Mouse (Mus musculus) testis, postnatal 14 days (tissue): ENCODE data around the gene Phkg1.
"Not testable (repeated sequence)": the region's sequence is repeated elsewhere in the genome, so short reads cannot be mapped to it uniquely, and the experiment has no call there.

Experiments used
- DNase-seq: peaks from one replicate; pipeline ENCODE4 v3.0.0; 2021; ENCODE audit warnings: low spot score

Phkg1 gene

GRCm38 (mm10) chr5:129907775-129908174 is 9.4 kb upstream of the Phkg1 start:
- DNase-seq = no peak

GRCm38 (mm10) chr5:129895198-129896088 is 2.9 kb downstream of the Phkg1 start, which contains the start of gene Zbed5:
Zbed5 (plus strand) TSS chr5:129895723.
- peak; percentile 91 for DNase-seq

GRCm38 (mm10) chr5:129890390-129890789 is 8.0 kb downstream of the Phkg1 start:
- DNase-seq = not testable (repeated sequence)

GRCm38 (mm10) chr5:129886911-129887636 is 11.3 kb downstream of the Phkg1 start, which contains the start of gene Chchd2:
Chchd2 (minus strand) TSS chr5:129887470.
- DNase-seq = peak; percentile 98

GRCm38 (mm10) chr5:129886271-129886670 is 12.1 kb downstream of the Phkg1 start:
- DNase-seq = peak; percentile 61

- DNase-seq = peak; percentile 52
Measured at GRCm38 (mm10) chr5:129879888-129880287, 18.5 kb downstream of the Phkg1 start.

GRCm38 (mm10) chr5:129878946-129879345 is 19.4 kb downstream of the Phkg1 start:
- DNase-seq = peak; percentile 69

- no peak for DNase-seq
Measured at GRCm38 (mm10) chr5:129877731-129878455, 20.5 kb downstream of the Phkg1 start.

- no peak for DNase-seq
Measured at GRCm38 (mm10) chr5:129875098-129875497, 23.3 kb downstream of the Phkg1 start.

GRCm38 (mm10) chr5:129873942-129874341 is 24.4 kb downstream of the Phkg1 start:
- no peak for DNase-seq

GRCm38 (mm10) chr5:129871238-129871637 is 27.1 kb downstream of the Phkg1 start:
- DNase-seq = no peak

- DNase-seq = no peak
Measured at GRCm38 (mm10) chr5:129869238-129869995, 28.9 kb downstream of the Phkg1 start.

GRCm38 (mm10) chr5:129865841-129866240 is 32.5 kb downstream of the Phkg1 start:
- DNase-seq = no peak

- peak; percentile 75 for DNase-seq
Measured at GRCm38 (mm10) chr5:129864467-129864866, 33.9 kb downstream of the Phkg1 start.

GRCm38 (mm10) chr5:129862325-129862724 is 36.0 kb downstream of the Phkg1 start:
- DNase-seq = no peak

GRCm38 (mm10) chr5:129856414-129856813 is 41.9 kb downstream of the Phkg1 start:
- no peak for DNase-seq

- DNase-seq = no peak
Measured at GRCm38 (mm10) chr5:129855163-129855562, 43.2 kb downstream of the Phkg1 start.

GRCm38 (mm10) chr5:129847558-129847820 is 50.9 kb downstream of the Phkg1 start:
- DNase-seq = no peak

GRCm38 (mm10) chr5:129846752-129847557 is 51.4 kb downstream of the Phkg1 start, which contains the start of gene Sumf2:
Sumf2 (plus strand) TSS chr5:129846986.
- peak; percentile 93 for DNase-seq

- no peak for DNase-seq
Measured at GRCm38 (mm10) chr5:129844848-129845247, 53.5 kb downstream of the Phkg1 start.
